Mouse (Mus musculus) G1E-ER4 (cell line): ENCODE results near the gene Pan3. TPM values are rescaled to one million over a fixed set of nuclear protein-coding genes. Genes with fewer than 3 reads are reported as not detected.

Experiments
- GATA1 ChIP-seq: IDR thresholded peaks from one replicate; pipeline ENCODE4 v1.8.0; 2012; ENCODE audit warnings: low read length, inconsistent platforms
- polyA plus RNA-seq: library from polyadenylated mRNA; stranded (reverse); fragments of >175 nt; gene quantifications from 2 replicates; pipeline ENCODE4 v1.2.3, GENCODE M21; 2012

Pan3 gene
- polyA plus RNA-seq, 1 experiment = 32.0 TPM

DNA sequence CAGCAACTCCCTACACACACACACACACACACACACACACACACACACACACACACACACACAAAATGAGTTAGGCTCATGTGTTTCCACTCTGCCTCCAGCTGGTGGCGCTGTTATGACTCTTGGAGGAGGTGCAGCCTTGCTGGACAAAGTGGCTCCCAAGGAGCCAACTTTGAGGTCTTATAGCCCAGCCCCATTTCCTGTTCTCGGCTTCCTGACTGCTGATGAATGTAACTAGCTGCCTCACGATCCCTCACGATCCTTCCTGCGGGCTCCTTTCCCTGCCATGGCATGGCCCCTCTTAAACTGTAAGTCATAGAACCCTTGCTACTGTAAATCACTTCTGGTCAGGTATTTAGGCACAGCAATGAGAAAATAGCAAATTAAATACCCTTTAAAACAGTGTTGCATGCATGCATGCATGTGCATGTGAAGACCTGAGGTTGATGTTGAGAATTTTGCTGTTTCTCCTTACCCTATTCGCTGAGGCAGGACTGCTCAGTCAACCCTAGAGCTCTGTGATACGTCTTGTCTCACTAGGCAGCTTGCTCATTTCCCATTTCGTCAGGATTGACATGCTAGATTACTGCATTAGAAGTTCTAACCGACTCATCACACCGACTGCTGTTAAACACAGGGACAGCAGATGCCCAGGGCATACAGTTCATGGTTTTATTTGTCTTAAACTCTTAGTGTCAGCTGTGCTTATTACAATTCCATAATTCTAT lies 11.4 kb upstream of the Pan3 start:
- no peak for TF ChIP-seq GATA1

DNA sequence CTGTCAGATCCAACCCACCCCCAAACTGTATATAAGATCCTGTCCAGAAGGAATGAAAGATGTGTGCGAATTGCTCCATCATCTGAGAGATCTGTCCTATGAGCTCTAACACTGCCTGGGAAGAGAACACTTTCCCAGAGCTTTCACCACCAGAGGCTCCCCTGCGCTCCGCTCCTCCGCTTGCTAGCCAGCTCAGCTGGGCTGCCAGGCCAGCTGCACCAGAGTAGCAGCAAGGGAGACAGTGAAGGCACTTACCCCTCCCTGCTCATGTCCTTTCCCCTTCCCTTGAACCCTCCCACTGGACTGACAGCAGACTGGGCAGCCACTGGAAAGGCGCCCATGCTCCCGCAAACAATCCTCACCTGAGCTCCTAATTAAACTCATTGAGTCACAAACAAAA lies 6.3 kb upstream of the Pan3 start:
- TF ChIP-seq GATA1 = no peak

DNA sequence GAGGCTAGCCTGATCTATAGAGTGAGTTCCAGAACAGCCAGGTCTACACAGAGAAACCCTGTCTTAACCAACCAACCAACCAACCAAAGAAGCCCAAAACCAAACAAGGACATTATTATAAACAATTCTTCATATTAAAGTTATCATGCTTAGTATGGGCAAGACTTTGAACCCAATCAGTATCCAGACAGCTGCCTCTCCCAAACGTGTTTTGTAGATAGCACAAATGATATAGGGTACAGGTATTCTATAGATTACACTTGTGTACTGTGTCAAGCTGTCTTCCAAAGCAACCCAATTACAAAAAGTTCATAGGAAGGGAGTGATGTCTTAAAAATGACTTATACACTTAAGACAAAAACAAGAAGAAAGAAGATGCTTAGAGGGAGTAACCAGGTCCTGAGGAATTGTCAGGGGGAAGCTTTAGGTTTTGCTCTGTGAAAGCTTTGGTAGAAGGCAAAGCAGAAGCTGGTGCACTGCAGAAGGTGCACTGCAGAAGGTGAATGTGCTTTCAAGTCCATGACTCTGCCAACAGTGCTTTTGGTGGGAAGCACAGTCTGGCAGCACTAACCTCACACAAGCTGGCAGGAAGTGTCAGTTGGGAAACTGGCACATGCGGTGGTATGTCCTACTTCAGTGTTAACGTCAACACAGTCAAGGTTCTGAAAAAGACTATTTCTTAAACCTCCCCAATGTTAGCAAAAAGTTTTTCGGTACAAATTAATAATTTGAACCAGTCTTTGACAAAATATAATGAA lies 3.7 kb upstream of the Pan3 start:
- no peak for TF ChIP-seq GATA1

DNA sequence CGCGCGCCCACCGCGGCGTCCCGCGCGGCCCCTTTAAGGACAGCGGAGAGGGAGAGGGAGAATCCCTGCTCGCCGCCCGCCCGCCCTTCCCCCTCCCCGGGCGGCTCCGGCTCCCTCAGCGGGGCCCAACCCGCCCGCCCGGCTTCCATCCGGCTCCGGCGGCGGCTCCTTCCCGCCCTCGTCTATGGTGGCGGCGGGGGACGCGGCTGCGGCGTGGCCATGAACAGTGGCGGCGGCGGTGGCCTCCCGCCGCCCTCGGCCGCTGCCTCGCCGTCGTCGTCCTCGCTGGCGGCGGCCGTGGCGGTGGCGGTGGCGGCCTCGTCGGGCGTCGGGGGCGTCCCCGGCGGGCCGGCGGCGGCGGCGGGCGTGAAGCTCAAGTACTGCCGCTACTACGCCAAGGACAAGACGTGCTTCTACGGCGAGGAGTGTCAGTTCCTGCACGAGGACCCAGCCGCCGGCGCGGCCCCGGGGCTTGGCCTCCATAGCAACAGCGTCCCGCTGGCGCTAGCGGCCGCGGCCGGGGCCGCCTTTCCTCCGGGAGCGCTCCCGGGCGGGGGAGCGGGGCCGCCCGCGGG lies 487 bp downstream of the Pan3 start:
- no peak for TF ChIP-seq GATA1

DNA sequence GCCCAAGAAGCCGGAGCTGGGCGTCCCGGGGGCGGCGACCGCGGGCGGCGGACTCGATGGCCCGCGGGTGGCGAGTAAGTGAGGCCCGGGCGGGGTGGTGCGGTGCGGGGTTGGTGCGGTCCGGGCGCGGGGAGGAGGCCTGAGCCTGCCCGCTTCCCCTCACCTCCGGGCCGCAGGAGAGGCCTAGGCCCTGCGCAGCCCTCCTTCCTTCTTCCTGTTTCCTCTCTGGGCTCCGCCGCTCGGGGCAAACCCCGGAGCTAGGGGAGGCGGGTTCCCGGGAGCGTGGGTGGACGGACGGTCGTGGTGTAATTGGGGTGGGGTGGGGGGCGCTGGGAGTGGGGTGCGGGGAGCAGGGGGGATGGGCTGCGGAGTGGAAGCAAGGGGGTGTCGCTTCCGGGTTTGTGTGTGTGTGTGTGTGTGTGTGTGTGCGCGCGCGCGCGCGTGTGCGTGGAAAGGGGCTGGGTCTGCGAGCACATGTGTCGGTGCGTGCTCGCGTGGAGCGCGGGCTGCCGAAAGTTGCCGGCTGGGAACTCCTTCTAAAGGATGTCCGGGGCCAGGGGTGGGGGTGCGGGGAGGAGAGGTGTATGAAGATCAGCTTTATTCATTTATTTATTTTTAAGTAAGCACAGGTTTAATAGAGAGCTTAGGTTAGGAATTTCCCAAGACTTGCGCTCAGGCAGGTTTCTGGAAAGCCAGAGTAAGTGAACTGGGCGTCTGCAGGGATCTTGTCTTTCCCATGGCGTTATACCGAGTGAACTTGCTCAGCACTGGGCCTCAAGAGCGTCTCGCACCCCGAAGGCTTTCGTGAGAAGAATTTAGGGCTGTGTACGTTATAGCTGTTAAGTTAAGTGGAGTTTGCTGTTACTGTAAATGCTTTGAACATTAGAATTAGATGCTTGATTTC lies 1.2 kb downstream of the Pan3 start:
- no peak for TF ChIP-seq GATA1

DNA sequence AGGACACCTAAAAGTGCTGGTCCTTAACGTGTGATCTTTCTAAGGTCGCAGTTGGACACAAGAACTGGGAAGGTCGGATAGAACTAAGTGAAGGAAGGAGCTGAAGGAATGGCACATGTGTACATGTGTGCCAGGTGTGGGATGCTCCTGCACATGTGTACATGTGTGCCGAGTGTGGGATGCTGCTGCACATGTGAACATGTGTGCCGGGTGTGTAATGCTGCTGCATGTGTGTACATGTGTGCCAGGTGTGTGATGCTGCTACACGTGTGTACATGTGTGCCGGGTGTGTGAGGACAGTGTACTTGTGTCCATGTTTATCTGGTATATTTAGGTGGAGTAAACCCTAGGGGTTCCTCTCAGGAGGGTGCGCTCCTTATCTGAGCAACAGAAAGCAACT lies 3.0 kb downstream of the Pan3 start:
- no peak for TF ChIP-seq GATA1

DNA sequence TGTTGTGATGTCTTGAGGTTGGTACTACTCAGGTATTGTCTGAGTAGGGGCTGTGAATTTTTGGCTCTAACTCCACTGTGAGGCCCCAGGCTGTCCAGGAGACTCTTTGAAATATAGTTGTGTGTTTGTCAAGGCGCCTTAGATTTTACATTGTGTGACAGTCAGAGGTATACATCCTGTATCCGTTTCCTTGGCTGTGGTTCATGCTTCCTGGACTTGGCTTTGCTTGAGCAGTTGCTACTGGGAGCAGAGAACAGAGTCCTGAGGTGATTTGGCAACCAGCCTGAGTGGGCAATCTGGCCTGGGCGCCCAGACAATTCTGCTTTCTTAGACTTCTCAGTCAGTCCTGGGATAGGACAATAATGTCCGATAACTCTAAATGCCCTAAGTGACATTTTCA lies 5.3 kb downstream of the Pan3 start:
- TF ChIP-seq GATA1 = no peak

DNA sequence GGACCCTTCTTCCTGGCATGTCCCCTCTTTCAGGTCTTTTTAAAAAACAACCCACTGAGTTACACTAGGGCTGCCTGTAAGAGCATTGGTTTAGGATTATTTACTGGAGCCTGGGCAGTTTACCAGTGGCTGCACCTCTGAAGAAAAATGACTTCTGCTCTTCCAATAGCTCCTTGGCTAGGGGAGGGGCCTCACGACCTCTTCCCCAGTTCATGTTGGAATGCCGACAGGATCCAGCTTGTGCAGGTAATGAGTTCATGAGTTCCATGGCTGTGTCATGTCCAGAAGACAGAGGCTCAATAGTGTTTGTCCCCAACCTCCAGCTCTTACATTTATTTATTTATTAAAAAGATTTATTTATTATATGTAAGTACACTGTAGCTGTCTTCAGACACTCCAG lies 5.8 kb downstream of the Pan3 start:
- no peak for TF ChIP-seq GATA1

DNA sequence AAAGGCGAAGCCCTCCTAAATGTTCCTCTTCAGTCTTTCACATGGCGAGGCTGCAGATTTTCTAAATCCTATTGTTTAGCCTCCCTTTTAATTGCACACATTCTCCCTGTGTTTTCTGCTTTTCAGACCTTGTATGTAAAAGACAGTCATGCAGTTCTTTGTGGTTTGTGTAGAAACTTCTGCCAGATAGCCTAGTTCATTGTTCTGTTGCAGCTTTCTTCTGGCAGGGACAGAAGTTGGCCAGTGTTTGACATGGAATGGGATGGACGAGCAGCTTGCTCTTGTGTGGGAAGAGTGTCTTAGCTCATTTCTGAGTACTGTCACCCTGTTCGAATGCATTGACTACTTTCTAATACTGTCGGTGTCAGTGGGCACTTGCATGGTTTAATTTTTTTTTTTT lies 6.5 kb downstream of the Pan3 start:
- TF ChIP-seq GATA1 = no peak

DNA sequence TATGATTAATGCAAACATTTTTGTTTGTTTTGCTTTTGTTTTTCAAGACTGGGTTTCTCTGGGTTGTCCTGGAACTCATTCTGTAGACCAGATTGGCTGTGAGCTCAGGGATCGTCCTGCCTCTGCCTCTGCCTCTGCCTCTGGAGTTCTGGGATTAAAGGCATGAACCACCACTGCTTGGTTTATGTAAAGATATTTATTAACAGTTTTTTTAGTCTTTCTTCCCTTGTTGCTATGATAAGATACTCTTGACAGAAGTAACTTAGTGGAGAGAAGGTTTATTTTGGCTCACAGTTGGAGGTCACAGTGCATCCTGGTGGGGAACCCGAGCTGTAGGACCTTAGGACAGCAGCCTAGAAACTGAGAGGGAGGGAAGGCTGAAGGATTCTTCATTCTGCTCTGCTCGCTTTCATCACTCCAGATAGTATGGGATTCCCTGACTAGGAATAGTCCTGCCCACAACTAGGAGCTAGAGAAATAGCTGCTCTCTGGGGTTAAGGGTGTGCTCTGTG lies 11.1 kb downstream of the Pan3 start:
- no peak for TF ChIP-seq GATA1

DNA sequence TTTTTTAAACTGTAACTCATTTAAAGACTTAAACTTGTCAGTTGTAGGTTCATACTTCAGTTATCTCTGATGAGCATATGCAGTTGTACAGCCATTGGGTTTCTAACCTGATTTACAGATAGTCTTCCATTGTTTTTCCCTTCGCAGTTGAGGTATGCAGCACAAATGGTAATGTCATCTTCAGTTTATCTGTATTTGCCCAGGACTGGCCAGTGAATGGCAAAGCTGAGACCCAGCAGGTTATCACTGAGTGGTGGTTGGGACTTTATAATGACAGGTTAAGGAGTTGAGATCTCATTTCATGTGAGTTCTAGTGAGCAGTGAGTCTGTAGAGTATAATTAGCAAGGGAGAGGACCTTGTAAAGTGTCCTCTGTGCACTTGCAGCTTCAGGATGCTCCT lies 12.0 kb downstream of the Pan3 start:
- peak; percentile 72 for TF ChIP-seq GATA1

DNA sequence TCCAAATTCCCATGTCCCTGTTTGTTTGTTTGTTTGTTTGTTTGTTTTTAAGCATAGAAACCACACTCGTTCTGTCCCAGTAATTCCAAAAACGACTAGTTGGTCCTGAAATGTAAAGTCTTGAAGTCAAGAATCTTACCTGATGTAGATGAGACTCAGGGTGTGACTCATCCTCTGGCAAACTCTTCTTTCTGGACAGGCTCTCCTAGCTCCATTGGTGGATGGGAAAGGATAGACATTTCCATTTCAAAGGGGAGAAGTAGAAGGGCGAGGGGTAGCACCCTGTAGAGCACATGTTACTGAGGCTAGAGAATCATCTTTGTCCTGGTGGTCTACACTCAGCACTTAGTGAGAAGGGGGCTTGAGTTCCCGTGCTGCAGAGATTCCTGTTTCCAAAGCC lies 12.8 kb downstream of the Pan3 start:
- TF ChIP-seq GATA1 = no peak

DNA sequence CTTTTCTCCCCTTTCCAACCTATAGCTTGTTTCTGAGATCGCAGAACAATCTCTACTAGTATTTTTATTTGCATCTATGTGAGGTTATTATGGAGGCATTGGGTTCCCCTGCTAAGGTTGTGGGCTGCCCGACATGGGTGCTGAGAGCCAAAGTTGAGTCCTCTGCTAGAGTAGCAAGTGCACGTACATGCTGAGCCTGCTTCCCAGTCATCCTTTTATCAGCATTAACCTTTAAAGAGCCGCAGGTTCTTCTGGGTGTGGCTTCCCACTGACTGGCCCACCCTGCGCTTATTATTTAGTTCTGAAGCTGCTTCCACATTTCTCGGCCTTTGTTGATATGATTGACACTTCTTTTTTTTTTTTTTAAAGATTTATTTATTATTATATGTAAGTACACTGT lies 14.3 kb downstream of the Pan3 start:
- TF ChIP-seq GATA1 = no peak

DNA sequence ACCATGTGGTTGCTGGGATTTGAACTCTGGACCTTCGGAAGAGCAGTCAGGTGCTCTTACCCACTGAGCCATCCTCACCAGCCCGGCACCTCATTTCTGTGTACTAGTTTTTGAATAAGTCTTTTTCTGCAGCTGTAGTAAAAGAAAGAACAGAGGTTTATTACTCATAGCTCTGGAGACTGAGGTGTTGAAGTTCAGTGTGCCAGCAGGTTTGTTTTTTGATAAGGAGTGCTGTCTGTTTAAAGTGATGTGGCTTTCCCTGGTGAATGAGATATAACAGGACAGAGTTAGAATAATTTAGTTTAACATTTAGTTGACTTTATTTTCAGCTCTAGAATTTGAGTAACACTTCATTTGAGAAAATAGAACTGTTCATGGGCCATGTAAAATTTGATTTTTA lies 14.8 kb downstream of the Pan3 start:
- no peak for TF ChIP-seq GATA1

DNA sequence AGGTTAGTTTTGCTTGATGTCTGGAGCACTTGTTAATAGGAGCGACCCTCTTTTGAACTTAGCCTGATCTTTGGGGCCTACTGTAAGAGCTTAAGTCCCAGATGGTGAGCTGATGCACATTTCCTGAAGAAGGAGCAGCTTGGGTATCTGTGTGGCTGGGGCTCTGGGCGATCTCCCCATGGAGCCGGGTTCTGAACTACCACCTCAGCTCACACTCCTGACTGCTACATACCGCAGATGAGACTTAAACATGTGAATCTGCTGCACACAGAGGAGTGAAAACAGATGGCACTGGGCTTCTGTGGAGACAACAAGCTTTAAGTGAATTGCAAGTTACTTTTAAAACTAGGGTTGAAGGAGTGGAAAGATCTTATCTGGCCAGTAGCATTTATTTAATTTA lies 15.3 kb downstream of the Pan3 start:
- no peak for TF ChIP-seq GATA1

DNA sequence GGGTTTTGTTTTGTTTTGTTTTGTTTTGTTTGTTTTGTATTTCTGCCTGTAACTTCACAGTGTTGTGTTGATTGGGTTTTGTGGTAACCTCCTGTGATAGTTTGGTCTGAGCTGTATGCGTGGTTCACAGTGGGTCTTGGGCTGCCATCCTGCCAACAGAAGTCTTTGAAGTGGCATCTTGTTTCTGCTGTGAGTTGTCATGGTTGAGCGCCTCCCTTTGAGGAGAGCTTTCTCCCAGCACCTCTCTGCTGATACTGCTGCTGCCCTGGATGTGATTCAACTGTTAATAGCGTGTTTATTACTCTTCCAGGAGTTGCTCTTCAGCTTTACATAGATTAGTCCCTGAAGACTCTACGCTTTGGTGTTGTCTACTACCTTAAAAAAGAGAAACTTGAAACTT lies 18.6 kb downstream of the Pan3 start:
- no peak for TF ChIP-seq GATA1
